ENCODE assay signal across 8 mouse cellular contexts in genomic region chr17:63499636-63500155, GRCm38 (mm10). TPM values are rescaled to one million over a fixed set of nuclear protein-coding genes. Genes with fewer than 3 reads are reported as not detected.
DNase-seq lines count a peak whose midpoint lies in the region; ATAC-seq and TF ChIP-seq lines count a peak whose summit lies in the region.

TSS of gene Fbxl17 (minus strand) at chr17:63500017.

- H3K79me2 ChIP-seq in CH12.LX (replicated peaks; ENCODE audit: control insufficient read depth, extremely low read depth, insufficient read depth, poor library complexity, severe bottlenecking), result peaks cover 18% of the 10 kb centered on the region

- in situ Hi-C loops in CH12.LX (cut with MboI; ENCODE audit: low pct_ligation_motif_present, low pct_unique_long_range_greater_than_20kb, low sequenced_read_pairs), result no loop called here

- H3K9ac ChIP-seq in CH12.LX (ENCODE audit: insufficient read depth, low read depth), result peak within 1 kb of the TSS; percentile 92
- peak within 1 kb of the TSS; percentile 96 for H3K9ac ChIP-seq in heart, postnatal 0 days (replicated peaks; ENCODE audit: low read depth, low read length)
- peak within 1 kb of the TSS; percentile 97 for H3K9ac ChIP-seq in liver, postnatal 0 days (replicated peaks)
- H3K9ac ChIP-seq in neural tube, embryonic 13.5 days, result peak within 1 kb of the TSS; percentile 100

- DNase-seq in CH12.LX (ENCODE audit: extremely low read depth), result no peak
- DNase-seq in forebrain, embryonic 10.5 days (ENCODE audit: extremely low spot score, low spot score), result peak; percentile 73
- peak; percentile 29 for DNase-seq in heart, postnatal 0 days (ENCODE audit: low spot score)
- DNase-seq in kidney, postnatal 36 days, result peak; percentile 62 to 81
- DNase-seq in liver, postnatal 0 days, result peak; percentile 79

- H3K9me3 ChIP-seq in CH12.LX (replicated peaks; ENCODE audit: low read length), result no peaks in the 10 kb centered on the region
- no peaks in the 10 kb centered on the region for H3K9me3 ChIP-seq in forebrain, embryonic 10.5 days
- H3K9me3 ChIP-seq in heart, postnatal 0 days (replicated peaks; ENCODE audit: control insufficient read depth, low read length), result no peaks in the 10 kb centered on the region
- no peaks in the 10 kb centered on the region for H3K9me3 ChIP-seq in liver, postnatal 0 days (ENCODE audit: low read length)
- H3K9me3 ChIP-seq in neural tube, embryonic 13.5 days, result no peaks in the 10 kb centered on the region

- no peaks in the 10 kb centered on the region for H3K27me3 ChIP-seq in CH12.LX (replicated peaks)
- no peaks in the 10 kb centered on the region for H3K27me3 ChIP-seq in forebrain, embryonic 10.5 days (ENCODE audit: poor library complexity, severe bottlenecking)
- H3K27me3 ChIP-seq in heart, postnatal 0 days (ENCODE audit: control insufficient read depth, insufficient read depth, low read length), result no peaks in the 10 kb centered on the region
- H3K27me3 ChIP-seq in liver, postnatal 0 days (ENCODE audit: insufficient read depth, low read length), result no peaks in the 10 kb centered on the region
- no peaks in the 10 kb centered on the region for H3K27me3 ChIP-seq in neural tube, embryonic 13.5 days
- H3K27me3 ChIP-seq in testis, adult 2 months (ENCODE audit: control insufficient read depth, insufficient read depth, low read length), result no peaks in the 10 kb centered on the region

- no peak for TF ChIP-seq EP300 in CH12.LX (IDR thresholded peaks at IDR 0.05; ENCODE audit: low read length)
- no peak for TF ChIP-seq EP300 in heart, postnatal 0 days (IDR thresholded peaks at IDR 0.05; ENCODE audit: low read depth)
- no peak for TF ChIP-seq EP300 in liver, postnatal 0 days (IDR thresholded peaks at IDR 0.05; ENCODE audit: low read depth)

- peaks cover 5 to 24% of the 10 kb centered on the region in 2 experiments for H3K4me1 ChIP-seq in CH12.LX (ENCODE audit: control insufficient read depth in 1 of 2, insufficient read depth in 2 of 2)
- peaks cover 13% of the 10 kb centered on the region; the same call in 1 of the 2 replicates for H3K4me1 ChIP-seq in brown adipose tissue, adult 24 weeks (ENCODE audit: control insufficient read depth, insufficient read depth, insufficient read length, low read length)
- H3K4me1 ChIP-seq in forebrain, embryonic 10.5 days, result peaks cover 37% of the 10 kb centered on the region
- H3K4me1 ChIP-seq in heart, postnatal 0 days (ENCODE audit: control insufficient read depth, insufficient read depth), result peaks cover 20% of the 10 kb centered on the region
- peaks cover 21% of the 10 kb centered on the region for H3K4me1 ChIP-seq in liver, postnatal 0 days (ENCODE audit: insufficient read depth)
- peaks cover 38% of the 10 kb centered on the region for H3K4me1 ChIP-seq in neural tube, embryonic 13.5 days (replicated peaks)
- peaks cover 11% of the 10 kb centered on the region for H3K4me1 ChIP-seq in testis, adult 2 months (ENCODE audit: control insufficient read depth, insufficient read depth, low read length)

- dilution Hi-C loops in CH12.LX (cut with MboI; ENCODE audit: extremely low pct_ligation_motif_present, extremely low pct_unique_long_range_greater_than_20kb, low sequenced_read_pairs), result no loop called here

- H3K4me2 ChIP-seq in CH12.LX (ENCODE audit: insufficient read depth, low read depth, poor library complexity, severe bottlenecking), result peak within 1 kb of the TSS; percentile 95
- H3K4me2 ChIP-seq in heart, postnatal 0 days (ENCODE audit: low read depth, low read length), result peak within 1 kb of the TSS; percentile 77
- H3K4me2 ChIP-seq in liver, postnatal 0 days (ENCODE audit: low read depth, low read length), result peak within 1 kb of the TSS; percentile 91
- peak within 1 kb of the TSS; percentile 69 for H3K4me2 ChIP-seq in neural tube, embryonic 13.5 days

- TF ChIP-seq CTCF in CH12.LX (conservative IDR thresholded peaks at IDR 0.05 in 1 of 2, IDR thresholded peaks at IDR 0.05 in 1 of 2; ENCODE audit: low read depth in 2 of 2, low read length in 2 of 2), result no peak
- TF ChIP-seq CTCF in heart, postnatal 0 days (IDR thresholded peaks at IDR 0.05; ENCODE audit: low read depth), result no peak
- no peak for TF ChIP-seq CTCF in liver, postnatal 0 days (IDR thresholded peaks at IDR 0.05; ENCODE audit: low read depth)
- TF ChIP-seq CTCF in testis, adult 2 months (IDR thresholded peaks at IDR 0.05; ENCODE audit: control insufficient read depth, insufficient read depth, insufficient replicate concordance, low read depth, low read length), result no peak

- peak within 1 kb of the TSS; percentile 71 to 91 (median 76) for H3K4me3 ChIP-seq in CH12.LX (replicated peaks in 1 of 3; ENCODE audit: low read depth in 2 of 3, low read length in 2 of 3, poor library complexity in 1 of 3)
- peak within 1 kb of the TSS; percentile 97 for H3K4me3 ChIP-seq in brown adipose tissue, adult 24 weeks (ENCODE audit: insufficient read depth, low read depth, low read length)
- peak within 1 kb of the TSS; percentile 87 for H3K4me3 ChIP-seq in forebrain, embryonic 10.5 days
- H3K4me3 ChIP-seq in heart, postnatal 0 days (ENCODE audit: low read depth, low read length), result peak within 1 kb of the TSS; percentile 84
- peak within 1 kb of the TSS; percentile 72 for H3K4me3 ChIP-seq in liver, postnatal 0 days (ENCODE audit: low read depth, low read length)
- peak within 1 kb of the TSS; percentile 99 for H3K4me3 ChIP-seq in neural tube, embryonic 13.5 days
- H3K4me3 ChIP-seq in testis, adult 2 months (ENCODE audit: control insufficient read depth, low read depth, low read length), result peak within 1 kb of the TSS; percentile 98

- H3K36me3 ChIP-seq in CH12.LX (replicated peaks in 1 of 2; ENCODE audit: control insufficient read depth in 1 of 2, insufficient read depth in 1 of 2, low read length in 1 of 2), result peaks cover 0 to 10% of the 10 kb centered on the region in 2 experiments
- peaks cover 14% of the 10 kb centered on the region; the same call in 1 of the 2 replicates for H3K36me3 ChIP-seq in forebrain, embryonic 10.5 days (replicated peaks)
- no peaks in the 10 kb centered on the region for H3K36me3 ChIP-seq in heart, postnatal 0 days (replicated peaks; ENCODE audit: control insufficient read depth, insufficient read depth, low read length)
- H3K36me3 ChIP-seq in liver, postnatal 0 days (replicated peaks; ENCODE audit: insufficient read depth, low read length), result no peaks in the 10 kb centered on the region
- no peaks in the 10 kb centered on the region for H3K36me3 ChIP-seq in neural tube, embryonic 13.5 days
- H3K36me3 ChIP-seq in testis, adult 2 months (ENCODE audit: control insufficient read depth, insufficient read depth, low read length), result no peaks in the 10 kb centered on the region

- peak; percentile 66 for ATAC-seq in heart, postnatal 0 days (ENCODE audit: insufficient read depth, low read depth)
- peak; percentile 66 for ATAC-seq in liver, postnatal 0 days
- peak; percentile 73 for ATAC-seq in neural tube, embryonic 13.5 days (ENCODE audit: low read depth)

- TF ChIP-seq POLR2A in CH12.LX (IDR thresholded peaks at IDR 0.05; ENCODE audit: low read depth, low read length), result no peak
- no peak for TF ChIP-seq POLR2A in testis, adult 2 months (IDR thresholded peaks at IDR 0.05; ENCODE audit: control insufficient read depth, low read depth, low read length)

- TF ChIP-seq RAD21 in CH12.LX (IDR thresholded peaks at IDR 0.05; ENCODE audit: low read depth, low read length), result no peak

- H3K27ac ChIP-seq in CH12.LX (ENCODE audit: insufficient read depth, low read depth), result peak within 1 kb of the TSS; percentile 71
- H3K27ac ChIP-seq in brown adipose tissue, adult 24 weeks (replicated peaks; ENCODE audit: low read depth, low read length), result peak within 1 kb of the TSS; percentile 82
- peak within 1 kb of the TSS; percentile 96 for H3K27ac ChIP-seq in forebrain, embryonic 10.5 days
- peak within 1 kb of the TSS; percentile 95 for H3K27ac ChIP-seq in heart, postnatal 0 days (ENCODE audit: low read depth)
- peak within 1 kb of the TSS; percentile 98 for H3K27ac ChIP-seq in liver, postnatal 0 days (ENCODE audit: low read depth)
- peak within 1 kb of the TSS; percentile 98 for H3K27ac ChIP-seq in neural tube, embryonic 13.5 days (replicated peaks)
- peak within 1 kb of the TSS; percentile 95 for H3K27ac ChIP-seq in testis, adult 2 months (ENCODE audit: control insufficient read depth, insufficient read depth, low read depth, low read length)

- under 1% methylated on average over 80 of the region's 80 CpGs for WGBS in forebrain, embryonic 10.5 days
- WGBS in heart, postnatal 0 days, result 2% methylated on average over 56 of the region's 80 CpGs
- WGBS in liver, postnatal 0 days (ENCODE audit: insufficient replicate concordance), result 4% methylated on average over 52 of the region's 80 CpGs
- under 1% methylated on average over 77 of the region's 80 CpGs for WGBS in neural tube, embryonic 13.5 days

TF ChIP-seq in CH12.LX, 34 proteins besides CTCF, POLR2A, EP300 and RAD21:
- TF ChIP-seq UBTF (IDR thresholded peaks at IDR 0.05; ENCODE audit: low read depth, low read length) (0 out of 2 replicates have a peak, but pooled peaks have one; percentile 24), MEF2A (IDR thresholded peaks at IDR 0.05; ENCODE audit: borderline replicate concordance, low read depth, low read length) (no peak), E2F4 (IDR thresholded peaks at IDR 0.05; ENCODE audit: insufficient replicate concordance, low read depth, low read length) (no peak), MAZ (IDR thresholded peaks at IDR 0.05; ENCODE audit: low read depth, low read length) (no peak)

RNA-seq across cellular contexts. Expression of gene Fbxl17, which starts in this region (rescaled TPM):
- 4.0 and 4.5 TPM in 2 replicates for total RNA-seq in CH12.LX (2012; rRNA removed)
- total RNA-seq in CH12.LX (2014; rRNA removed), result 4.3 and 4.5 TPM in 2 replicates
- polyA plus RNA-seq in CH12.LX (2012; ENCODE audit: insufficient read length, low read depth), result 4.7 and 6.9 TPM in 2 replicates
- polyA plus RNA-seq in brown adipose tissue, adult 24 weeks (2012; ENCODE audit: insufficient read depth, insufficient read length, missing spikeins), result 9.7 and 11.4 TPM in 2 replicates
- polyA plus RNA-seq in forebrain, embryonic 10.5 days (2016; fragmentation: Nextera tagmentation; extraction: Ambion mirVana), result 2.5 and 2.7 TPM in 2 replicates
- total RNA-seq in heart, postnatal 0 days (2014; rRNA removed; ENCODE audit: low replicate concordance), result 20.5 and 26.3 TPM in 2 replicates
- polyA plus RNA-seq in heart, postnatal 0 days (2015; fragmentation: Nextera tagmentation; extraction: Ambion mirVana), result 10.4 and 11.4 TPM in 2 replicates
- polyA plus RNA-seq in liver, postnatal 0 days (2015; fragmentation: Nextera tagmentation; extraction: Ambion mirVana), result 3.3 and 5.0 TPM in 2 replicates
- polyA plus RNA-seq in neural tube, embryonic 13.5 days (2015; fragmentation: Nextera tagmentation; extraction: Ambion mirVana), result 8.4 and 9.2 TPM in 2 replicates
- 4.0 and 4.1 TPM in 2 replicates for polyA plus RNA-seq in testis, adult 2 months (2012; rRNA removed)
